Mouse (Mus musculus): ENCODE results near the gene Atrnl1.

GRCm38 (mm10) chr19:57985918-57986900, 375.4 kb downstream of the Atrnl1 start:
- TF ChIP-seq CTCF (IDR thresholded peaks at IDR 0.05; ENCODE audit: extremely low read depth, insufficient read depth, insufficient read length, insufficient replicate concordance), result no peak
- no peak for TF ChIP-seq POLR2A (IDR thresholded peaks at IDR 0.05; ENCODE audit: low read depth, low read length)
